Mouse (Mus musculus) bone marrow, adult 2 months (tissue): ENCODE measurements at regions not wholly inside any gene's neighbourhood (a gene's known extent, or its start where the extent isn't known, plus 50 kb on each side); places are given as distances from the start of the nearest gene placed in this dataset.

ENCODE experiments used
- CTCF ChIP-seq: fragments of 200-500 bp; IDR thresholded peaks from 2 replicates; pipeline ENCODE4 v1.5.1; 2011; ENCODE audit warnings: low read length, control low read depth; ENCODE audit not compliant: control insufficient read depth, insufficient read depth
- POLR2A ChIP-seq: fragments of 200-500 bp; IDR thresholded peaks from 2 replicates; pipeline ENCODE4 v1.6.1; 2011; ENCODE audit warnings: low read depth, mild to moderate bottlenecking, control low read depth, low read length, borderline replicate concordance; ENCODE audit not compliant: control insufficient read depth

DNA sequence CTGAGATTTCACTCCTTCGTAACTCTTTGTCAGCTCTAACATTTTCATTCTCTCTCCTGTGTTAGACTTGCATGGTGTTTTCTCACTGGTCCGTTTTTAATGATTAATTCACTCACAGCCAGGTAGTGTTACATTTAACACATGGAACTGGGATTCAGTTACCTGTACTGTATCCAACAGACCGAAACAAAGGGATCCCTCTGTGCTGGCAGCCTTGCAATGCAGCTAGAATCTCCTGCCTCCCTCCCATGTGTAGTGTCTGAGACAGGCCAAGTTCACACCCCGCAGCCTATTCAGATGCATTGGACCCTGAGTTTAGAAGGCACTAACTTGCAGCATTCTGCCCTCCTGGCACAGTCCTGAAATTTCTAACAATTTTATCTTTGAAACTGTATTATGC, 357.9 kb downstream of the Plk2 start:
- TF ChIP-seq POLR2A (no peak), CTCF (no peak)
